Mouse (Mus musculus) limb, embryonic 11.5 days (tissue): ENCODE results near the gene Gtf2f1. TPM values are rescaled to one million over a fixed set of nuclear protein-coding genes. Genes with fewer than 3 reads are reported as not detected.

Experiments
- ATAC-seq: fragments of 200-750 bp; cut with Nextera tagmentation; 2 replicates; pipeline ENCODE4 v1.8.0; 2017; ENCODE audit warnings: low read depth; ENCODE audit not compliant: insufficient number of reproducible peaks, low FRiP score, low TSS enrichment
- DNase-seq: peaks from one replicate; pipeline ENCODE4 v3.0.0-alpha.2; 2015; ENCODE audit warnings: low spot score
- H3K27ac ChIP-seq: fragments of 300-500 bp; sonication (generic); replicated peaks from 2 replicates; pipeline ENCODE4 v1.5.1; 2014; ENCODE audit warnings: low read depth, mild to moderate bottlenecking, low read length
- H3K27me3 ChIP-seq: fragments of 300-500 bp; sonication (generic); 2 replicates; pipeline ENCODE4 v1.6.1; 2014; ENCODE audit warnings: mild to moderate bottlenecking, low read length, mixed read lengths; ENCODE audit not compliant: control insufficient read depth, insufficient read depth
- H3K36me3 ChIP-seq: fragments of 300-500 bp; sonication (generic); 2 replicates; pipeline ENCODE4 v1.6.1; 2014; ENCODE audit warnings: mild to moderate bottlenecking, low read length, moderate library complexity, mixed read lengths; ENCODE audit not compliant: control insufficient read depth, insufficient read depth
- H3K4me1 ChIP-seq: fragments of 300-500 bp; sonication (generic); 2 replicates; pipeline ENCODE4 v1.6.1; 2014; ENCODE audit warnings: low read length, mixed read lengths; ENCODE audit not compliant: control insufficient read depth, insufficient read depth
- H3K4me2 ChIP-seq: fragments of 300-500 bp; sonication (generic); 2 replicates; pipeline ENCODE4 v1.6.1; 2014; ENCODE audit warnings: low read depth, mild to moderate bottlenecking, moderate library complexity; ENCODE audit not compliant: severe bottlenecking
- H3K4me3 ChIP-seq: fragments of 300-500 bp; sonication (generic); 2 replicates; pipeline ENCODE4 v1.5.1; 2014; ENCODE audit warnings: low read depth, low read length
- H3K9ac ChIP-seq: fragments of 300-500 bp; sonication (generic); 2 replicates; pipeline ENCODE4 v1.6.1; 2014; ENCODE audit warnings: mild to moderate bottlenecking, low read length
- H3K9me3 ChIP-seq: fragments of 300-500 bp; sonication (generic); 2 replicates; pipeline ENCODE4 v1.6.1; 2016; ENCODE audit warnings: low read length; ENCODE audit not compliant: control insufficient read depth
- WGBS: fragments of 180-500 bp; shearing (Covaris S2); extraction: QIAGEN DNeasy Blood & Tissue Kit; methylation state at CpG from one replicate; pipeline ENCODE4 v1.1.7; 2014; 5-methylcytosine and 5-hydroxymethylcytosine counted together
- polyA plus RNA-seq: library from polyadenylated mRNA; unstranded; fragments of >200 nt; fragmentation: Nextera tagmentation; extraction: Ambion mirVana; gene quantifications from 2 replicates; pipeline ENCODE4 v1.2.1, GENCODE M21; 2014

Gene Gtf2f1
- polyA plus RNA-seq, 1 experiment from 2014 or later, result 76.6 TPM

GRCm38 (mm10) chr17:56997029-56997667, 13.9 kb downstream of the Gtf2f1 start, which contains the start of gene Alkbh7:
TSS of gene Alkbh7 (plus strand) at chr17:56997339.
- Histone ChIP-seq H3K36me3 (peaks cover 23% of the 10 kb centered on the region), H3K27me3 (no peaks in the 10 kb centered on the region), H3K4me3 (peak within 1 kb of the TSS; percentile 61), H3K27ac (no peak within 1 kb of the TSS), H3K9ac (peak within 1 kb of the TSS; percentile 41), H3K4me2 (peak within 1 kb of the TSS; percentile 60), H3K4me1 (0 out of 2 replicates have a peak, but pooled peaks cover 5% of the 10 kb centered on the region), H3K9me3 (no peaks in the 10 kb centered on the region)
- WGBS, result 0% methylated on average over 38 of the region's 38 CpGs
- ATAC-seq (peak; percentile 100), DNase-seq (peak; percentile 95)

- Histone ChIP-seq H3K9ac (no peak overlapping the region), H3K4me2 (no peak overlapping the region), H3K9me3 (no peaks in the 10 kb centered on the region), H3K27me3 (no peaks in the 10 kb centered on the region), H3K36me3 (peaks cover 23% of the 10 kb centered on the region), H3K4me3 (no peak overlapping the region), H3K4me1 (0 out of 2 replicates have a peak, but pooled peaks cover 5% of the 10 kb centered on the region), H3K27ac (no peak overlapping the region)
- DNase-seq, result no peak
- ATAC-seq, result no peak; the same call in 1 of the 2 replicates
- 68% methylated on average over 2 of the region's 2 CpGs for WGBS
Measured at GRCm38 (mm10) chr17:56996506-56996905, 14.6 kb downstream of the Gtf2f1 start.

- WGBS, result 90% methylated on average over 8 of the region's 8 CpGs
- no peak overlapping the region for H3K27ac ChIP-seq
- H3K9me3 ChIP-seq, result no peaks in the 10 kb centered on the region
- no peak overlapping the region for H3K4me3 ChIP-seq
- H3K4me1 ChIP-seq, result peaks cover 10% of the 10 kb centered on the region
- no peak for DNase-seq
- no peak overlapping the region for H3K9ac ChIP-seq
- peaks cover 23% of the 10 kb centered on the region for H3K36me3 ChIP-seq
- no peak for ATAC-seq
- H3K4me2 ChIP-seq, result no peak overlapping the region
- H3K27me3 ChIP-seq, result no peaks in the 10 kb centered on the region
Measured at GRCm38 (mm10) chr17:56995046-56995445, 16.0 kb downstream of the Gtf2f1 start.

GRCm38 (mm10) chr17:56990966-56991365, 20.1 kb downstream of the Gtf2f1 start:
- peaks cover 20% of the 10 kb centered on the region for H3K36me3 ChIP-seq
- H3K4me2 ChIP-seq, result peak overlapping the region; percentile 77
- DNase-seq (no peak), ATAC-seq (no peak)
- no peaks in the 10 kb centered on the region for H3K9me3 ChIP-seq
- 79% methylated on average over 2 of the region's 2 CpGs for WGBS
- H3K4me1 ChIP-seq, result peaks cover 5% of the 10 kb centered on the region
- no peak overlapping the region for H3K27ac ChIP-seq
- peak overlapping the region; percentile 89 for H3K4me3 ChIP-seq
- H3K9ac ChIP-seq, result 0 out of 2 replicates have a peak overlapping the region, but pooled peaks have one; percentile 17
- H3K27me3 ChIP-seq, result no peaks in the 10 kb centered on the region

- peaks cover 5% of the 10 kb centered on the region for H3K4me1 ChIP-seq
- H3K9ac ChIP-seq, result peak within 1 kb of the TSS; percentile 83
- no peaks in the 10 kb centered on the region for H3K27me3 ChIP-seq
- H3K9me3 ChIP-seq, result no peaks in the 10 kb centered on the region
- H3K4me3 ChIP-seq, result peak within 1 kb of the TSS; percentile 89
- DNase-seq, result peak; percentile 97
- H3K4me2 ChIP-seq, result peak within 1 kb of the TSS; percentile 77
- peaks cover 16% of the 10 kb centered on the region for H3K36me3 ChIP-seq
- H3K27ac ChIP-seq, result no peak within 1 kb of the TSS; the same call in 1 of the 2 replicates
- peak; percentile 93 for ATAC-seq
- WGBS, result under 1% methylated on average over 52 of the region's 52 CpGs
Measured at GRCm38 (mm10) chr17:56990115-56990746, 20.9 kb downstream of the Gtf2f1 start, which contains the start of gene Clpp. TSS of gene Clpp (plus strand) at chr17:56990305.

- peaks cover 16% of the 10 kb centered on the region for H3K36me3 ChIP-seq
- no peaks in the 10 kb centered on the region for H3K27me3 ChIP-seq
- H3K4me1 ChIP-seq, result peaks cover 5% of the 10 kb centered on the region
- no peak for DNase-seq
- WGBS, result 4% methylated on average over 25 of the region's 25 CpGs
- ATAC-seq, result peak; percentile 82
- H3K27ac ChIP-seq, result no peak overlapping the region
- peak overlapping the region; percentile 89 for H3K4me3 ChIP-seq
- H3K4me2 ChIP-seq, result peak overlapping the region; percentile 77
- H3K9me3 ChIP-seq, result no peaks in the 10 kb centered on the region
- H3K9ac ChIP-seq, result peak overlapping the region; percentile 58
Measured at GRCm38 (mm10) chr17:56989467-56990114, 21.5 kb downstream of the Gtf2f1 start.

GRCm38 (mm10) chr17:56988921-56989430, 22.1 kb downstream of the Gtf2f1 start:
- peak overlapping the region; percentile 77 for H3K4me2 ChIP-seq
- WGBS, result 77% methylated on average over 7 of the region's 7 CpGs
- no peak overlapping the region; the same call in 1 of the 2 replicates for H3K9ac ChIP-seq

GRCm38 (mm10) chr17:56988441-56988840, 22.6 kb downstream of the Gtf2f1 start:
- no peak for DNase-seq
- Histone ChIP-seq H3K9ac (no peak overlapping the region), H3K36me3 (peaks cover 8% of the 10 kb centered on the region), H3K4me3 (no peak overlapping the region), H3K27me3 (no peaks in the 10 kb centered on the region), H3K4me2 (no peak overlapping the region), H3K9me3 (no peaks in the 10 kb centered on the region), H3K4me1 (peaks cover 5% of the 10 kb centered on the region), H3K27ac (no peak overlapping the region)
- ATAC-seq, result no peak
- 81% methylated on average over 7 of the region's 7 CpGs for WGBS

More at GRCm38 (mm10) chr17:56988921-56989430, 22.1 kb downstream of the Gtf2f1 start:
- no peak for ATAC-seq
- Histone ChIP-seq H3K27ac (no peak overlapping the region), H3K4me1 (peaks cover 5% of the 10 kb centered on the region), H3K4me3 (no peak overlapping the region), H3K36me3 (peaks cover 12% of the 10 kb centered on the region), H3K9me3 (no peaks in the 10 kb centered on the region), H3K27me3 (no peaks in the 10 kb centered on the region)
- no peak for DNase-seq
